8 mouse cellular contexts compared by ENCODE assay signal in the genomic region with DNA sequence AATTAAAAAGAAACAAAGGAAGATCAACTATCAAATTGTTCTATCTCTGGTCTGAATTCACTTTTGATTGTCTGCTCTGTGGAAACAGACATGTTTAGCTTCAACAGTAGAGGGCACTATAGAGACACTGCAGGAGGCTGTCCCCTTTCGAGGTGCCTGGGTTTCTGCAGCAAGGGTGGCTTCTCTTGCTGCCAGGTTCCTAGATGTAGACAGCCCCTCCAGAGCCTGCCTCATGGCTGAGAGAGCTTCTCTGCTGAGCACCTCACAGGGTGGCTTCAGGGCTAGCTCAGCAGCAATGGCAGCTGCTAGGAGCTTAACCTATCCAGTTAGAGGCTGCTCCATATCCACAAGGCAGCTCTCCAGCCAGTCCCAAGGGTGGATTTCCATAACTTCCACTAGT. TPM values are rescaled to one million over a fixed set of nuclear protein-coding genes. Genes with fewer than 3 reads are reported as not detected.
DNase-seq lines count a peak whose midpoint lies in the region.
"Had no signal": no experiment of that assay in that cellular context is flagged by ENCODE, and none has a peak within 500 bp of the region (broad histone marks: within the 10 kb centered on the region; RNA-seq: fewer than 3 reads in every experiment).

No protein-coding gene starts in this region.

- no peak overlapping the region for H3K4me3 ChIP-seq in embryonic facial prominence, embryonic 10.5 days
- H3K4me3 ChIP-seq: stomach, embryonic 15.5 days had no signal

- peaks cover 5% of the 10 kb centered on the region; the same call in 1 of the 2 replicates for H3K27me3 ChIP-seq in embryonic facial prominence, embryonic 10.5 days (replicated peaks; ENCODE audit: low read depth, poor library complexity, severe bottlenecking)
- H3K27me3 ChIP-seq: stomach, embryonic 15.5 days had no signal

- DNase-seq in urinary bladder, postnatal 14 days (ENCODE audit: low spot score) = peak; percentile 35
- no peak for DNase-seq in urinary bladder, postnatal 10 days (ENCODE audit: low spot score)
- DNase-seq in adrenal gland, postnatal 10 days = peak; percentile 53
- peak; percentile 52 for DNase-seq in embryonic facial prominence, embryonic 10.5 days (ENCODE audit: low spot score)
- peak; percentile 54 to 57 for DNase-seq in kidney, postnatal 25 days
- peak; percentile 45 for DNase-seq in lung, postnatal 14 days
- DNase-seq in spleen, adult 12 weeks (ENCODE audit: low spot score) = peak; percentile 3

- H3K9me3 ChIP-seq in embryonic facial prominence, embryonic 10.5 days = no peaks in the 10 kb centered on the region
- H3K9me3 ChIP-seq: stomach, embryonic 15.5 days had no signal

- no peak overlapping the region for H3K27ac ChIP-seq in embryonic facial prominence, embryonic 10.5 days (replicated peaks)
- H3K27ac ChIP-seq: stomach, embryonic 15.5 days had no signal

- H3K4me1 ChIP-seq in embryonic facial prominence, embryonic 10.5 days = peaks cover 16% of the 10 kb centered on the region

- H3K36me3 ChIP-seq in embryonic facial prominence, embryonic 10.5 days (replicated peaks) = no peaks in the 10 kb centered on the region
- H3K36me3 ChIP-seq: stomach, embryonic 15.5 days had no signal

- 2% methylated on average over 1 of the region's 1 CpGs for WGBS in embryonic facial prominence, embryonic 10.5 days

RNA-seq across cellular contexts. Expression of gene Ubtd2, which starts 5.0 kb away (rescaled TPM):
- total RNA-seq in adrenal gland, postnatal 10 days (2021) = 10 to 100 TPM; 19.0 to 21.0 TPM
- 75.2 and 84.0 TPM in 2 replicates for polyA plus RNA-seq in embryonic facial prominence, embryonic 10.5 days (2016; fragmentation: Nextera tagmentation; extraction: Ambion mirVana)
